20 mouse cellular contexts compared by ENCODE assay signal in the genomic region with DNA sequence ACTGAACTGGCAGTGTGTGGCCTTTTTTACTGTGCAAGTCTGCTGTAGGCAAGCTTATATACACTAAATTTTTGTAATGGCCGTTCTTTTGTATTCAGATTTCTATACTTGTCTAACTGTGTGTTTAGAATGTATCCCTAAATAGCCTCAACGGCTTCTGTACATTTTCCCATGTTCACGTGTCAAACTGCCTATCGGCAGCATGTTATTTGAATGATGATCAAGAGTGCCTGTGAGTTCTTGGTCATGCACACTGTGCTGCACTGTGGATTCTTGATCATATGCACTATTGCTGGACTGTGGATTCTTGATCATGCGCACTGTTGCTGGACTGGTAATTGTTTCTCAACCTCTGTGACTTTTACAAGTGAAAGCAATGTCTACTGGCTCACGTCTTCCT.
DNase-seq lines count a peak whose midpoint lies in the region; ATAC-seq and TF ChIP-seq lines count a peak whose summit lies in the region.
"Had no signal": no experiment of that assay in that cellular context is flagged by ENCODE, and none has a peak within 500 bp of the region (broad histone marks: within the 10 kb centered on the region; RNA-seq: fewer than 3 reads in every experiment).

No protein-coding gene starts in this region.

- H3K36me3 ChIP-seq in heart, embryonic 10.5 days, result no peaks in the 10 kb centered on the region
- H3K36me3 ChIP-seq in lung, embryonic 14.5 days (ENCODE audit: insufficient read depth), result no peaks in the 10 kb centered on the region
- no peaks in the 10 kb centered on the region for H3K36me3 ChIP-seq in embryonic facial prominence, embryonic 12.5 days
- H3K36me3 ChIP-seq: liver, embryonic 12.5 days had no signal

- no peaks in the 10 kb centered on the region for H3K9me3 ChIP-seq in heart, embryonic 10.5 days
- no peaks in the 10 kb centered on the region for H3K9me3 ChIP-seq in lung, embryonic 14.5 days (ENCODE audit: low read depth, low read length)
- H3K9me3 ChIP-seq in embryonic facial prominence, embryonic 12.5 days, result no peaks in the 10 kb centered on the region
- H3K9me3 ChIP-seq: liver, embryonic 12.5 days had no signal

- no peak overlapping the region for H3K27ac ChIP-seq in heart, embryonic 10.5 days
- H3K27ac ChIP-seq in lung, embryonic 14.5 days (ENCODE audit: low read depth), result peak overlapping the region; percentile 31; the same call in 1 of the 2 replicates
- peak overlapping the region; percentile 54; the same call in 1 of the 2 replicates for H3K27ac ChIP-seq in embryonic facial prominence, embryonic 12.5 days
- H3K27ac ChIP-seq: gastrocnemius, adult 2 months; liver, embryonic 12.5 days had no signal

- 85% methylated on average over 6 of the region's 6 CpGs for WGBS in heart, embryonic 10.5 days
- 66% methylated on average over 6 of the region's 6 CpGs for WGBS in lung, embryonic 14.5 days
- WGBS in embryonic facial prominence, embryonic 12.5 days, result 75% methylated on average over 6 of the region's 6 CpGs

- intact Hi-C loops in heart, postnatal 14 days (cut with DNase I), result no loop called here

- H3K4me3 ChIP-seq in heart, embryonic 10.5 days, result no peak overlapping the region
- no peak overlapping the region for H3K4me3 ChIP-seq in lung, embryonic 14.5 days (ENCODE audit: low read depth, low read length)
- no peak overlapping the region for H3K4me3 ChIP-seq in embryonic facial prominence, embryonic 12.5 days
- H3K4me3 ChIP-seq: gastrocnemius, adult 2 months; liver, embryonic 12.5 days; myocyte had no signal

- DNase-seq in heart, embryonic 10.5 days (ENCODE audit: low spot score), result peak; percentile 50
- no peak for DNase-seq in heart, postnatal 14 days
- DNase-seq in lung, embryonic 14.5 days, result no peak
- no peak for DNase-seq in lung, postnatal 14 days
- peak; percentile 22 for DNase-seq in gonadal fat pad, adult 2 months (ENCODE audit: low read depth)
- no peak for DNase-seq in right cerebral cortex, postnatal 10 days (ENCODE audit: low spot score in 2 of 2)
- DNase-seq in ovary, adult 18-20 months (ENCODE audit: low spot score), result no peak
- DNase-seq: adrenal gland, postnatal 25 days; B cell, adult 2 months; cerebellum, adult 18-20 months; cerebellum, postnatal 36 days; gastrocnemius, adult 2 months; kidney, adult 11 months had no signal

- H3K4me2 ChIP-seq in lung, embryonic 14.5 days, result no peak overlapping the region
- no peak overlapping the region for H3K4me2 ChIP-seq in embryonic facial prominence, embryonic 12.5 days (replicated peaks)
- H3K4me2 ChIP-seq: hindbrain, embryonic 14.5 days; liver, embryonic 12.5 days had no signal

- no peak for ATAC-seq in lung, embryonic 14.5 days (ENCODE audit: insufficient read depth)
- no peak for ATAC-seq in embryonic facial prominence, embryonic 12.5 days (ENCODE audit: insufficient number of reproducible peaks, insufficient read depth, low FRiP score, low TSS enrichment)
- ATAC-seq: activated CD4-positive, CD25-positive, alpha-beta regulatory T cell, adult 4 months; liver, embryonic 12.5 days; lung, postnatal 0 days; Patski had no signal

- no peak overlapping the region for H3K9ac ChIP-seq in lung, embryonic 14.5 days
- H3K9ac ChIP-seq in embryonic facial prominence, embryonic 12.5 days, result no peak overlapping the region
- H3K9ac ChIP-seq: hindbrain, embryonic 14.5 days; liver, embryonic 12.5 days had no signal

- no peaks in the 10 kb centered on the region for H3K27me3 ChIP-seq in heart, embryonic 10.5 days (ENCODE audit: insufficient read depth, poor library complexity, severe bottlenecking)
- H3K27me3 ChIP-seq in lung, embryonic 14.5 days (ENCODE audit: insufficient read depth, low read length), result no peaks in the 10 kb centered on the region
- no peaks in the 10 kb centered on the region for H3K27me3 ChIP-seq in embryonic facial prominence, embryonic 12.5 days
- H3K27me3 ChIP-seq: liver, embryonic 12.5 days; Patski had no signal

- TF ChIP-seq CTCF in lung, embryonic 14.5 days (IDR thresholded peaks at IDR 0.05; ENCODE audit: low read depth), result no peak

- H3K4me1 ChIP-seq in heart, embryonic 10.5 days, result peaks cover 22% of the 10 kb centered on the region
- H3K4me1 ChIP-seq in lung, embryonic 14.5 days (ENCODE audit: insufficient read depth), result peaks cover 11% of the 10 kb centered on the region
- H3K4me1 ChIP-seq in embryonic facial prominence, embryonic 12.5 days, result peaks cover 29% of the 10 kb centered on the region
- H3K4me1 ChIP-seq: liver, embryonic 12.5 days had no signal

Comparison
In these comparisons a context has a peak if more than half of its experiments do, and no peak if none do; other contexts are left out.
1. DNase-seq: peak in heart, embryonic 10.5 days (single experiment) and gonadal fat pad, adult 2 months (single experiment); none in heart, postnatal 14 days (0 of 2), lung, embryonic 14.5 days (single experiment), lung, postnatal 14 days (single experiment), right cerebral cortex, postnatal 10 days (0 of 2) and ovary, adult 18-20 months (single experiment).